Mouse (Mus musculus): ENCODE measurements around the gene Fbxo2.

GRCm38 (mm10) chr4:148214460-148215136, 54.2 kb downstream of the Fbxo2 start:
- no peak for TF ChIP-seq CTCF (IDR thresholded peaks at IDR 0.05; ENCODE audit: borderline replicate concordance, extremely low read depth, insufficient read depth, insufficient read length)
- no peak for TF ChIP-seq POLR2A (IDR thresholded peaks at IDR 0.05; ENCODE audit: borderline replicate concordance, extremely low read depth, insufficient read depth, insufficient read length, poor library complexity, severe bottlenecking)

Measured in brain, embryonic 14.5 days (tissue).